Mouse (Mus musculus): ENCODE results near the gene Dock6.

DNA sequence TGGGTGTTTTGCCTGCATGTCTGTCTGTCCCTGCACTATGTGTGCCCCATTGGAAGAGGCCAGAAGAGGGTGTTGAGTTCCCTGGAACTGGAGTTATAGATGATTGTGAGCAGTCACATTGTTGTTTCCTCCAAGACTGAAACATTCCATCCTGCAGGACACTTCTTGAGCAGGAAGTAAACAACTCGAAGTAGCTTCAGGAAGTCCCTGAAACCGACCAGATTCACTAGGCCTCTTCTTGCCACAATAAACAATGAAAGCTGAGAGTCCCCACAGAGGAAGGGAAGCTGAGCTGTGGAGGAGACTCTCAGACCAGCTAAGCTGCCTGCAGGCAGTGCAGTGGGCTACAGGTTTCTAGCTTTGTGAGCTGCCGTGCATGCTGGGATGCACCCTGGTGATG is 74.7 kb downstream of the Dock6 start:
- TF ChIP-seq CTCF (IDR thresholded peaks at IDR 0.05 in 2 of 3, conservative IDR thresholded peaks at IDR 0.05 in 1 of 3; ENCODE audit: control insufficient read depth in 1 of 3, insufficient read depth in 1 of 3, low read depth in 2 of 3, low read length in 3 of 3, poor library complexity in 1 of 3, severe bottlenecking in 1 of 3): no peak
- TF ChIP-seq USF2 (IDR thresholded peaks at IDR 0.05; ENCODE audit: borderline replicate concordance in 1 of 2, insufficient read depth in 1 of 2, low read depth in 1 of 2, low read length in 2 of 2): no peak
- TF ChIP-seq RAD21 (IDR thresholded peaks at IDR 0.05; ENCODE audit: low read depth, low read length): no peak
- no peak for TF ChIP-seq ZNF384 (IDR thresholded peaks at IDR 0.05; ENCODE audit: low read depth, low read length)
- no peak for TF ChIP-seq ZC3H11A (IDR thresholded peaks at IDR 0.05; ENCODE audit: low read depth, low read length)
- no peak for TF ChIP-seq MAX (IDR thresholded peaks at IDR 0.05; ENCODE audit: low read length)
- no peak for TF ChIP-seq GABPA (IDR thresholded peaks at IDR 0.05; ENCODE audit: low read depth, low read length)
- no peak for TF ChIP-seq TBP (IDR thresholded peaks at IDR 0.05; ENCODE audit: low read depth, low read length)
- TF ChIP-seq USF1 (IDR thresholded peaks at IDR 0.05; ENCODE audit: low read depth, low read length): no peak
- TF ChIP-seq KAT2A (conservative IDR thresholded peaks at IDR 0.05; ENCODE audit: low read depth, low read length): no peak
- TF ChIP-seq NRF1 (IDR thresholded peaks at IDR 0.05; ENCODE audit: insufficient read depth, low read depth, low read length, poor library complexity, severe bottlenecking): no peak
